Mouse (Mus musculus) liver, embryonic 16.5 days (tissue): ENCODE results near the gene Batf3. TPM values are rescaled to one million over a fixed set of nuclear protein-coding genes. Genes with fewer than 3 reads are reported as not detected.

ENCODE experiments used
- ATAC-seq: fragments of 200-750 bp; cut with Nextera tagmentation; 2 replicates; pipeline ENCODE4 v1.8.0; 2017; ENCODE audit warnings: low read depth, mild to moderate bottlenecking, moderate number of reproducible peaks, moderate library complexity
- H3K27ac ChIP-seq: fragments of 300-500 bp; sonication (generic); 2 replicates; pipeline ENCODE4 v1.5.1; 2014; ENCODE audit warnings: mild to moderate bottlenecking, low read length
- H3K27me3 ChIP-seq: fragments of 300-500 bp; sonication (generic); 2 replicates; pipeline ENCODE4 v1.6.1; 2014; ENCODE audit warnings: low read depth, low read length, mixed read lengths; ENCODE audit not compliant: control insufficient read depth, insufficient read depth
- H3K36me3 ChIP-seq: fragments of 300-500 bp; sonication (generic); 2 replicates; pipeline ENCODE4 v1.6.1; 2014; ENCODE audit warnings: mild to moderate bottlenecking; ENCODE audit not compliant: control insufficient read depth, insufficient read depth
- H3K4me1 ChIP-seq: fragments of 300-500 bp; sonication (generic); 2 replicates; pipeline ENCODE4 v1.6.1; 2014; ENCODE audit warnings: low read depth, low read length, mixed read lengths; ENCODE audit not compliant: control insufficient read depth
- H3K4me2 ChIP-seq: fragments of 300-500 bp; sonication (generic); 2 replicates; pipeline ENCODE4 v1.6.1; 2014; ENCODE audit warnings: low read depth, low read length, mixed read lengths
- H3K4me3 ChIP-seq: fragments of 300-500 bp; sonication (generic); 2 replicates; pipeline ENCODE4 v1.5.1; 2014; ENCODE audit warnings: low read depth, mild to moderate bottlenecking, low read length
- H3K9ac ChIP-seq: fragments of 300-500 bp; sonication (generic); 2 replicates; pipeline ENCODE4 v1.6.1; 2014; ENCODE audit warnings: low read depth, low read length
- H3K9me3 ChIP-seq: fragments of 300-500 bp; sonication (generic); replicated peaks from 2 replicates; pipeline ENCODE4 v1.6.1; 2016; ENCODE audit warnings: low read length; ENCODE audit not compliant: control insufficient read depth
- WGBS: fragments of 180-500 bp; shearing (Covaris S2); extraction: QIAGEN DNeasy Blood & Tissue Kit; methylation state at CpG from one replicate; pipeline ENCODE4 v1.1.7; 2014; ENCODE audit not compliant: insufficient replicate concordance; 5-methylcytosine and 5-hydroxymethylcytosine counted together
- polyA plus RNA-seq: library from polyadenylated mRNA; unstranded; fragments of >200 nt; fragmentation: Nextera tagmentation; extraction: Ambion mirVana; gene quantifications from 2 replicates; pipeline ENCODE4 v1.2.1, GENCODE M21; 2015

The Batf3 gene
- polyA plus RNA-seq, 1 experiment from 2014 or later: 1.5 TPM

GRCm38 (mm10) chr1:191064535-191064934 lies 33.1 kb upstream of the Batf3 start:
- no peaks in the 10 kb centered on the region for H3K9me3 ChIP-seq
- H3K4me2 ChIP-seq: peak overlapping the region; percentile 25; the same call in 1 of the 2 replicates
- H3K27ac ChIP-seq: no peak overlapping the region
- H3K27me3 ChIP-seq: no peaks in the 10 kb centered on the region
- 74% methylated on average over 2 of the region's 2 CpGs for WGBS
- no peak for ATAC-seq
- no peak overlapping the region for H3K9ac ChIP-seq
- no peak overlapping the region for H3K4me3 ChIP-seq
- peaks cover 21% of the 10 kb centered on the region for H3K4me1 ChIP-seq
- H3K36me3 ChIP-seq: peaks cover 20% of the 10 kb centered on the region

- H3K27ac ChIP-seq: no peak overlapping the region
- H3K4me2 ChIP-seq: no peak overlapping the region; the same call in 1 of the 2 replicates
- ATAC-seq: no peak
- 70% methylated on average over 4 of the region's 4 CpGs for WGBS
- H3K9ac ChIP-seq: no peak overlapping the region
- H3K36me3 ChIP-seq: peaks cover 26% of the 10 kb centered on the region
- H3K9me3 ChIP-seq: no peaks in the 10 kb centered on the region
- H3K4me3 ChIP-seq: no peak overlapping the region
- H3K27me3 ChIP-seq: no peaks in the 10 kb centered on the region
- peaks cover 21% of the 10 kb centered on the region for H3K4me1 ChIP-seq
These were observed 32.5 kb upstream of the Batf3 start for GRCm38 (mm10) chr1:191065188-191065587.

DNA sequence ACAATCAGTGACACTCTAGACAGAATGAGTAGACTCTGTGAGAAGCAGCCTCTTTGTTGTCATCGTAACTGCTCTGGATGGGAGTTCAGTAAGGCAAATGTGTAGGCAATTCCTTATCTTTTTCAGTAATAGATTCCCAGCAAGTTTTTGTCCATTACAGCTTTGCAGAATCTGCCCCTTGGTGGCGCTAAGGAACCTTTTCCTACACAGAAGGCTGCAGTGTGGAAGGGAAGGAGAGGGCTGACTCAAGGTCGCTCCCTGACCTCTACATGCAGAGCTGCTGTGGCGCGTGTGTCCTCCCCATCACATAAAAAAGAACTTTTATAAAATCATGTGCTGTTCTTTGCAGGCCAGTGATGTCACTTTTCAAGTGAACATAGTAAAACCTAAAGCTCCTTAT lies 29.3 kb upstream of the Batf3 start:
- Histone ChIP-seq H3K4me2 (no peak overlapping the region), H3K36me3 (peaks cover 54% of the 10 kb centered on the region), H3K9ac (no peak overlapping the region), H3K4me1 (peaks cover 20% of the 10 kb centered on the region), H3K4me3 (no peak overlapping the region), H3K9me3 (no peaks in the 10 kb centered on the region), H3K27me3 (no peaks in the 10 kb centered on the region), H3K27ac (no peak overlapping the region)
- ATAC-seq: no peak
- WGBS: 82% methylated on average over 5 of the region's 5 CpGs

GRCm38 (mm10) chr1:191070259-191070658 lies 27.4 kb upstream of the Batf3 start:
- Histone ChIP-seq H3K4me2 (no peak overlapping the region), H3K4me3 (no peak overlapping the region), H3K9me3 (no peaks in the 10 kb centered on the region), H3K27me3 (no peaks in the 10 kb centered on the region), H3K36me3 (peaks cover 62% of the 10 kb centered on the region), H3K4me1 (peaks cover 9% of the 10 kb centered on the region), H3K27ac (no peak overlapping the region), H3K9ac (no peak overlapping the region)
- WGBS: 84% methylated on average over 4 of the region's 4 CpGs
- no peak for ATAC-seq

- Histone ChIP-seq H3K9me3 (no peaks in the 10 kb centered on the region), H3K4me1 (peaks cover 7% of the 10 kb centered on the region), H3K36me3 (peaks cover 65% of the 10 kb centered on the region), H3K4me3 (no peak overlapping the region), H3K27ac (no peak overlapping the region; the same call in 1 of the 2 replicates), H3K27me3 (no peaks in the 10 kb centered on the region), H3K4me2 (no peak overlapping the region), H3K9ac (no peak overlapping the region)
- ATAC-seq: no peak
- 76% methylated on average over 6 of the region's 6 CpGs for WGBS
These were observed 26.0 kb upstream of the Batf3 start for GRCm38 (mm10) chr1:191071613-191072012.

DNA sequence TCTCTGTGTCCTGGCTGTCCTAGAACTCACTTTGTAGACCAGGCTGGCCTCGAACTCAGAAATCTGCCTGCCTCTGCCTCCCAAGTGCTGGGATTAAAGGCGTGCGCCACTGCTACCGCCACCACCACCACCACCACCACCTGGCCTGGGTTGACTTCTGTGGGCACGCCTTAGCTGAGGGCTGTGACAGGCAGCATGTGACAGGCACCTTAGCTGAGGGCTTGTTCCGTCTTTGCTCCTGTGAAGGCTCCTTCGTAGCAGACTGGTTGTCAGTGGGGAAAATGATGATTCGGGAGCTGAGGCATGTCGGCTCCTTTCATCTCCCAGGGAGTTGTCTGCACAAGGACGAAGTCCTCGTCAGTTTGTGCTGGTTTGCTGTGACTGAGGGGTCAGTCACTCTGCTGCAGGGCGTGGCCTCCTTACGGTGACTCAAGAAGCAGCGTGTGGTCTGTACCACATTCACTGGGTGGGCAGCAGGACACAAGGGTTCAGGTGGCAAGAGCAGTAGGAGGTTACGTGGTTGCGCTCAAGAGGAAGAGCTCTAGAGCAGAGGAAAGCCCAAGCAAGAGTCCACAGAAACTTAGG lies 25.2 kb upstream of the Batf3 start:
- no peak for ATAC-seq
- WGBS: 85% methylated on average over 16 of the region's 16 CpGs
- H3K4me1 ChIP-seq: peaks cover 7% of the 10 kb centered on the region
- H3K4me2 ChIP-seq: no peak overlapping the region
- H3K27me3 ChIP-seq: no peaks in the 10 kb centered on the region
- peaks cover 72% of the 10 kb centered on the region for H3K36me3 ChIP-seq
- H3K4me3 ChIP-seq: no peak overlapping the region
- H3K9me3 ChIP-seq: no peaks in the 10 kb centered on the region
- H3K27ac ChIP-seq: peak overlapping the region; percentile 67
- H3K9ac ChIP-seq: no peak overlapping the region

GRCm38 (mm10) chr1:191073001-191073400 lies 24.6 kb upstream of the Batf3 start:
- WGBS: 62% methylated on average over 6 of the region's 6 CpGs
- H3K27me3 ChIP-seq: no peaks in the 10 kb centered on the region
- H3K27ac ChIP-seq: peak overlapping the region; percentile 67
- no peaks in the 10 kb centered on the region for H3K9me3 ChIP-seq
- H3K9ac ChIP-seq: no peak overlapping the region
- H3K4me1 ChIP-seq: peaks cover 7% of the 10 kb centered on the region
- no peak overlapping the region for H3K4me2 ChIP-seq
- H3K4me3 ChIP-seq: no peak overlapping the region
- H3K36me3 ChIP-seq: peaks cover 77% of the 10 kb centered on the region
- ATAC-seq: peak; percentile 47

DNA sequence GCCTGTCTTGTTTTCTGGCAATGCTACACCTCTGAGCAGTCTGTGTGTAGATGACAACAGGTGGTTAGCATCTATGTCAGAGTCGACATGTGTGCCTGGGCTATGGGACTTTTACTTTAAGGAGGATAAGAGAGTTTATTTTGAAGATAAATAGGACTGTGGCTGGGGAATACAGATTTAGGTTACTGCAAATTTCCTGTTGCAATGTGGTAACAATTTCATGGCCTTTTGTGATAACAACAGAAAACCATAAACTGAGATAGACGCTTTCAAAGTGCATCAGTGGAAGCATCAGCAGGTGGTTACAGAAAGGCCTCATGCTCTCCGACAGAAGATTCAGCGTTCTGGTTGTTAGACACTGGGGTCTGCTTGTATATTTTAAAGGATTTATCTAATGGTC lies 24.2 kb upstream of the Batf3 start:
- no peak for ATAC-seq
- Histone ChIP-seq H3K9ac (no peak overlapping the region), H3K9me3 (no peaks in the 10 kb centered on the region), H3K4me1 (peaks cover 7% of the 10 kb centered on the region), H3K27ac (no peak overlapping the region), H3K4me3 (no peak overlapping the region), H3K4me2 (no peak overlapping the region), H3K36me3 (peaks cover 77% of the 10 kb centered on the region), H3K27me3 (no peaks in the 10 kb centered on the region)
- 47% methylated on average over 4 of the region's 4 CpGs for WGBS

GRCm38 (mm10) chr1:191075199-191075883 lies 22.3 kb upstream of the Batf3 start:
- Histone ChIP-seq H3K27ac (0 out of 2 replicates have a peak overlapping the region, but pooled peaks have one; percentile 29), H3K4me1 (peaks cover 7% of the 10 kb centered on the region), H3K4me2 (no peak overlapping the region), H3K36me3 (peaks cover 70% of the 10 kb centered on the region), H3K4me3 (no peak overlapping the region), H3K27me3 (no peaks in the 10 kb centered on the region), H3K9ac (no peak overlapping the region), H3K9me3 (no peaks in the 10 kb centered on the region)
- 50% methylated on average over 10 of the region's 10 CpGs for WGBS
- peak; percentile 30; the same call in 1 of the 2 replicates for ATAC-seq
